Mouse (Mus musculus) cerebellum, adult 2 months (tissue): ENCODE results near the gene Pex14.

ENCODE experiments used
- CTCF ChIP-seq: fragments of 200-500 bp; IDR thresholded peaks from 2 replicates; pipeline ENCODE4 v1.5.1; 2011; ENCODE audit warnings: low read depth, mild to moderate bottlenecking, control low read depth, low read length, moderate library complexity, borderline replicate concordance; ENCODE audit not compliant: insufficient read depth
- POLR2A ChIP-seq: fragments of 200-500 bp; IDR thresholded peaks from 2 replicates; pipeline ENCODE4 v1.6.1; 2011; ENCODE audit warnings: low read length, control low read depth, borderline replicate concordance; ENCODE audit not compliant: insufficient read depth

- TF ChIP-seq CTCF, result no peak
- no peak for TF ChIP-seq POLR2A
Measured at GRCm38 (mm10) chr4:148923976-148924375, 175.7 kb downstream of the Pex14 start.
